Mouse (Mus musculus) hindbrain, embryonic 16.5 days (tissue): Measurements from ENCODE around the gene Olfr1510. TPM values are rescaled to one million over a fixed set of nuclear protein-coding genes. Genes with fewer than 3 reads are reported as not detected.
"Not testable (repeated sequence)": the region's sequence is repeated elsewhere in the genome, so short reads cannot be mapped to it uniquely, and the experiment has no call there.

Source experiments
- ATAC-seq: fragments of 200-750 bp; cut with Nextera tagmentation; 2 replicates; pipeline ENCODE4 v1.8.0; 2017; ENCODE audit warnings: moderate TSS enrichment, moderate library complexity
- H3K27ac ChIP-seq: fragments of 300-500 bp; sonication (generic); 2 replicates; pipeline ENCODE4 v1.5.1; 2014; ENCODE audit warnings: low read depth, mild to moderate bottlenecking, control low read depth, low read length, moderate library complexity
- H3K27me3 ChIP-seq: fragments of 300-500 bp; sonication (generic); replicated peaks from 2 replicates; pipeline ENCODE4 v1.6.1; 2014; ENCODE audit warnings: low read length; ENCODE audit not compliant: control insufficient read depth, insufficient read depth
- H3K36me3 ChIP-seq: fragments of 300-500 bp; sonication (generic); 2 replicates; pipeline ENCODE4 v1.6.1; 2014; ENCODE audit warnings: mild to moderate bottlenecking, low read length, moderate library complexity, mixed read lengths; ENCODE audit not compliant: control insufficient read depth, insufficient read depth
- H3K4me1 ChIP-seq: fragments of 300-500 bp; sonication (generic); 2 replicates; pipeline ENCODE4 v1.6.1; 2014; ENCODE audit warnings: low read depth, low read length; ENCODE audit not compliant: control insufficient read depth, insufficient read depth
- H3K4me2 ChIP-seq: fragments of 300-500 bp; sonication (generic); 2 replicates; pipeline ENCODE4 v1.6.1; 2014; ENCODE audit warnings: mild to moderate bottlenecking, low read length, control low read depth, moderate library complexity
- H3K4me3 ChIP-seq: fragments of 300-500 bp; sonication (generic); 2 replicates; pipeline ENCODE4 v1.5.1; 2014; ENCODE audit warnings: mild to moderate bottlenecking, low read length, control low read depth, moderate library complexity
- H3K9ac ChIP-seq: fragments of 300-500 bp; sonication (generic); 2 replicates; pipeline ENCODE4 v1.6.1; 2014; ENCODE audit warnings: low read depth, mild to moderate bottlenecking, control low read depth, low read length, moderate library complexity
- H3K9me3 ChIP-seq: fragments of 300-500 bp; sonication (generic); 2 replicates; pipeline ENCODE4 v1.6.1; 2014; ENCODE audit warnings: mild to moderate bottlenecking, low read length, moderate library complexity; ENCODE audit not compliant: control insufficient read depth
- WGBS: fragments of 180-500 bp; shearing (Covaris S2); extraction: QIAGEN DNeasy Blood & Tissue Kit; methylation state at CpG from one replicate; pipeline ENCODE4 v1.1.7; 2014; 5-methylcytosine and 5-hydroxymethylcytosine counted together
- polyA plus RNA-seq: library from polyadenylated mRNA; unstranded; fragments of >200 nt; fragmentation: Nextera tagmentation; extraction: Ambion mirVana; gene quantifications from 2 replicates; pipeline ENCODE4 v1.2.1, GENCODE M21; 2015

Gene Olfr1510
- polyA plus RNA-seq = not detected in 2 replicates

DNA sequence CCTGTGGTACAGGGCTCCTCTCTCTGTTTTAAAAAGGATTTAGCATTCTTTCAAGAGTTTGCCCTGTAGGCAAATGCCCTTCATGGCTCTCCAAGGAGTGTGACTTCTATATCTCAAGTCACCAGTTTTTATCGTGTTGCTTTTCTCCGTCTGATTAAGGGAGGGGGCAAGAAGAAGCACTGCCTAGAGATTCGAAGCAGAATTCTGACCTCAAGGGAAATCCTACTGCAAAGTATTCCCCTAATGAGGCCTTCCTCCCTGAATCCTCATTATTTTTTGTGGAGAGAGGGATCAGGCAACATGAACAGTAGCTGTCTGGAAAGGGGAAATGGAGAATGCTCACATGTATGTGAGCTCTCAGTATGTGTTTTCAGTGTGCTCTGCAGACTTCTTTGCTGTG lies at the start of gene Olfr1510:
Gene Olfr1510, minus strand, starts transcription at position 101 of the 400 bp plus-strand sequence.
- no peak for ATAC-seq
- WGBS = 92% methylated on average over 3 of the region's 3 CpGs
- H3K4me1 ChIP-seq = no peaks in the 10 kb centered on the region
- no peak within 1 kb of the TSS for H3K4me2 ChIP-seq
- H3K9ac ChIP-seq = no peak within 1 kb of the TSS
- H3K4me3 ChIP-seq = no peak within 1 kb of the TSS
- H3K27ac ChIP-seq = no peak within 1 kb of the TSS
- H3K27me3 ChIP-seq = no peaks in the 10 kb centered on the region
- H3K9me3 ChIP-seq = no peaks in the 10 kb centered on the region
- no peaks in the 10 kb centered on the region for H3K36me3 ChIP-seq

GRCm38 (mm10) chr14:52461928-52462327 lies 47.8 kb upstream of the Olfr1510 start:
- H3K4me3 ChIP-seq = no peak overlapping the region
- no peaks in the 10 kb centered on the region for H3K27me3 ChIP-seq
- H3K9me3 ChIP-seq = no peaks in the 10 kb centered on the region
- no peak for ATAC-seq
- H3K27ac ChIP-seq = no peak overlapping the region
- H3K9ac ChIP-seq = no peak overlapping the region
- no peaks in the 10 kb centered on the region for H3K4me1 ChIP-seq
- H3K4me2 ChIP-seq = no peak overlapping the region
- H3K36me3 ChIP-seq = no peaks in the 10 kb centered on the region

GRCm38 (mm10) chr14:52451138-52451537 lies 37.0 kb upstream of the Olfr1510 start:
- H3K4me1 ChIP-seq = no peaks in the 10 kb centered on the region
- H3K36me3 ChIP-seq = no peaks in the 10 kb centered on the region
- H3K9me3 ChIP-seq = no peaks in the 10 kb centered on the region
- H3K4me2 ChIP-seq = no peak overlapping the region
- 91% methylated on average over 8 of the region's 8 CpGs for WGBS
- no peak for ATAC-seq
- no peak overlapping the region for H3K9ac ChIP-seq
- no peaks in the 10 kb centered on the region for H3K27me3 ChIP-seq
- no peak overlapping the region for H3K27ac ChIP-seq
- H3K4me3 ChIP-seq = no peak overlapping the region

DNA sequence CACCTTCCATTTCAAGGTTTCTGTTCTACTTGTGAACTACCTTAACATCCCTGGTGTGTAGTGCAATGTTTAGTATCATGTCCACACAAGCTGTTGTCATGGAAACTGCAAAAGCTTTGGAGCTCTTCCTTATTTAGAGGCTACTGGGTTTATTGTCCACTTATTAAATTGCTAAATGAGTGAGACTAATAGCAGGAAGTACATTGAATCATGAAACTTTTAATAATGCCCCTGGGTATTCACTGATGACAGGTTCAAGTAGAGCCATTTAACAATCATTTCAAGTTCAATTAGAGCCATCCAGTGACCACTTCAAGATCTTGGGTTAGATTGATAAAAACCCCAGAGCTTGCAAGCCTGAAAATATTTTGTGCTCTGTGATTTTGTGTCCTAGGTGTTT lies 28.5 kb upstream of the Olfr1510 start, which contains the start of gene Olfr1509:
Gene Olfr1509, plus strand, starts transcription at position 301 of the 400 bp plus-strand sequence.
- Histone ChIP-seq H3K4me3 (no peak within 1 kb of the TSS), H3K27me3 (no peaks in the 10 kb centered on the region), H3K27ac (no peak within 1 kb of the TSS), H3K4me2 (no peak within 1 kb of the TSS), H3K36me3 (no peaks in the 10 kb centered on the region), H3K9me3 (no peaks in the 10 kb centered on the region), H3K9ac (no peak within 1 kb of the TSS), H3K4me1 (no peaks in the 10 kb centered on the region)
- ATAC-seq = no peak

GRCm38 (mm10) chr14:52427686-52428085 lies 13.5 kb upstream of the Olfr1510 start:
- no peaks in the 10 kb centered on the region for H3K9me3 ChIP-seq
- no peak overlapping the region for H3K4me3 ChIP-seq
- no peak overlapping the region for H3K9ac ChIP-seq
- H3K27ac ChIP-seq = no peak overlapping the region
- no peak overlapping the region for H3K4me2 ChIP-seq
- H3K4me1 ChIP-seq = no peaks in the 10 kb centered on the region
- no peak for ATAC-seq
- 88% methylated on average over 1 of the region's 1 CpGs for WGBS
- no peaks in the 10 kb centered on the region for H3K27me3 ChIP-seq
- H3K36me3 ChIP-seq = no peaks in the 10 kb centered on the region

DNA sequence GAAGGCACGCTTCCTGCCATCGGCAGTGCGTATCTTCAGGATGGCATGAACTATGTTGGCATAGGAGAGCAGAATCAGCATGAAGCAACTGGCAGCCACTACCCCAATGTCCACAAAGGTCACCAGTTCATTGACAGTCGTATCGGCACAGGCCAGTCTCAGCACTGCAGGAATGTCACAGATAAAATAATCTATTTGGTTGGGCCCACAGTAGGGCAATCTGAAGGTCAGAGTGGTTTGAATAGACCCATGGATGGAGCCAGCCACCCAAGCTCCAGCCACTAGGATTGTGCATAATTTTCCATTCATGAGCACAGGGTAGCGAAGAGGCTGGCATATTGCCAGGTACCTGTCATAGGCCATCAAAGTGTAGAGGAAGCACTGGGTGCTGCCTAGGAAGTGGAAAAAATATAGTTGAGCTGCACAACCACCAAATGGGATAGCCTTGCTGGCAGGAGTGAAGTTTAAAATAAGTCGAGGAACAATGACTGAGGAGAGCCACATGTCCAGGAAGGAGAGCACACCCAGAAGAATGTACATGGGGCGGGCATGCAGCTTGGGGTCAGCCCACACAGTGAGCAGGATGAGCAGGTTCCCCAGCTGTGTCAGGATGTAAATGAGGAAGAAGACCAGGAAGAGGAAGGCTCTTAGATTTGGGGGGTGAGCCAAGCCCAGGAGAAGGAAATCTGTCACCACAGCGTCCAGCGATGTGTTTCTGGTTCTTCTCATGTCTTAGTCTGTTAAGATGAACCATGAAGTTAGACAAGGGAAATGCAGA lies 3.8 kb downstream of the Olfr1510 start:
- not testable (repeated sequence) for H3K4me1 ChIP-seq, H3K4me2 ChIP-seq, H3K9me3 ChIP-seq, H3K27ac ChIP-seq, H3K4me3 ChIP-seq, H3K9ac ChIP-seq, H3K27me3 ChIP-seq, ATAC-seq, H3K36me3 ChIP-seq
- WGBS = 85% methylated on average over 7 of the region's 10 CpGs

GRCm38 (mm10) chr14:52397279-52397678 lies 16.9 kb downstream of the Olfr1510 start, which contains the start of gene Olfr1511:
TSS of gene Olfr1511 (minus strand) at chr14:52397379.
- Histone ChIP-seq H3K4me1 (no peaks in the 10 kb centered on the region), H3K27me3 (no peaks in the 10 kb centered on the region), H3K36me3 (no peaks in the 10 kb centered on the region), H3K4me3 (no peak within 1 kb of the TSS), H3K9me3 (no peaks in the 10 kb centered on the region), H3K27ac (no peak within 1 kb of the TSS), H3K9ac (no peak within 1 kb of the TSS), H3K4me2 (no peak within 1 kb of the TSS)
- ATAC-seq = no peak
- WGBS = 85% methylated on average over 4 of the region's 4 CpGs

DNA sequence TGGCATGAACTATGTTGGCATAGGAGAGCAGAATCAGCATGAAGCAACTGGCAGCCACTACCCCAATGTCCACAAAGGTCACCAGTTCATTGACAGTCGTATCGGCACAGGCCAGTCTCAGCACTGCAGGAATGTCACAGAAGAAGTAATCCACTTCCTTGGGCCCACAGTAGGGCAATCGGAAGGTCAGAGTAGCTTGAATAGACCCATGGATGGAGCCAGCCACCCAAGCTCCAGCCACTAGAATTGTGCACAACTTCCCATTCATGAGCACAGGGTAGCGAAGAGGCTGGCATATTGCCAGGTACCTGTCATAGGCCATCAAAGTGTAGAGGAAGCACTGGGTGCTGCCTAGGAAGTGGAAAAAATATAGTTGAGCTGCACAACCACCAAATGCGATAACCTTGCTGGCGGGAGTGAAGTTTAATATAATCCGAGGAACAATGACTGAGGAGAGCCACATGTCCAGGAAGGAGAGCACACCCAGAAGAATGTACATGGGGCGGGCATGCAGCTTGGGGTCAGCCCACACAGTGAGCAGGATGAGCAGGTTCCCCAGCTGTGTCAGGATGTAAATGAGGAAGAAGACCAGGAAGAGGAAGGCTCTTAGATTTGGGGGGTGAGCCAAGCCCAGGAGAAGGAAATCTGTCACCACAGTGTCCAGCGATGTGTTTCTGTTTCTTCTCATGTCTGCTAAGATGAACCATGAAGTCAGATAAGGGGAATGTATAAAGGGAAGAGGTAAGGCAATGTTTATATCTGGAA lies 23.9 kb downstream of the Olfr1510 start:
- H3K4me1 ChIP-seq, H3K4me2 ChIP-seq, H3K36me3 ChIP-seq, H3K9me3 ChIP-seq, ATAC-seq, H3K27me3 ChIP-seq, H3K4me3 ChIP-seq, H3K9ac ChIP-seq, H3K27ac ChIP-seq: not testable (repeated sequence)
- WGBS = 85% methylated on average over 8 of the region's 9 CpGs

GRCm38 (mm10) chr14:52379068-52379467 lies 35.1 kb downstream of the Olfr1510 start, which contains the start of gene Olfr1512:
TSS of gene Olfr1512 (minus strand) at chr14:52379168.
- 78% methylated on average over 2 of the region's 2 CpGs for WGBS
- no peak within 1 kb of the TSS for H3K4me3 ChIP-seq
- no peak within 1 kb of the TSS for H3K9ac ChIP-seq
- H3K4me2 ChIP-seq = no peak within 1 kb of the TSS
- no peak for ATAC-seq
- H3K4me1 ChIP-seq = no peaks in the 10 kb centered on the region
- no peaks in the 10 kb centered on the region for H3K27me3 ChIP-seq
- H3K27ac ChIP-seq = no peak within 1 kb of the TSS
- H3K36me3 ChIP-seq = no peaks in the 10 kb centered on the region
- no peaks in the 10 kb centered on the region for H3K9me3 ChIP-seq
